Mouse (Mus musculus) frontal cortex, postnatal 36 days (tissue): ENCODE measurements around the gene Psmb11.
"Not testable (repeated sequence)": the region's sequence is repeated elsewhere in the genome, so short reads cannot be mapped to it uniquely, and the experiment has no call there.

Source experiments
- DNase-seq, 2 experiments: peaks; one replicate each; pipeline ENCODE4 v3.0.0; 2022; ENCODE audit warnings: low spot score in 2 of 2

Psmb11 gene

DNA sequence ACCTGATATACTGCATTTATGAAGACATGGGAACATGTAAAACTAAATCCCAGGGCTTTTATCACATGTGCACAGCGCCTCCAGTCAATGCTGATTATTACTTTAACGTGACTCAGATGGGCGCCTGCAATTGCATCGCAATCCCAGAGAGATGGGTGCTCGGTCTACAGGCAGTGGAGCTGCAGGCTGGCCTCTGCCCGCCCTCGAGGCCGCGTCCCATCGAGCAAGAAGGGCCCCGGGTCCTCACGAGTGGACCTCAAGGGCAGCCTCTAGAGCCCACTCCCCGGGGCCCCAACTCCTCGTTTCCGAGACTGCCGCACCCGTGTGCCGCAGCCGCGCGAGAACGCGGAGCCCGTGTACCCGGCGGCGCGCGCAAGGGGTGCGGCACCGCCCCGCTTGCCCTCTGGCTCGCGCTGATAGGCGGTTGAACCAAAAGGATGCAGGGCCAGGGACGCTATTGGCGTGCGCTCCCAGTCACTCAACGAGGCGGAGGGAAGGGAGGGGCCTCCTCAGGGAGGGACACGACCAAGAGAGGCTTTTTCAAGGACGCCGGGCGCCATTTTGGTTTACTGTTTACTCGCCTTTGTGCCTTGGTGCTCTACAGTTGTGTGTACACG, 18.1 kb upstream of the Psmb11 start:
- DNase-seq, result peak; percentile 93 to 95

DNA sequence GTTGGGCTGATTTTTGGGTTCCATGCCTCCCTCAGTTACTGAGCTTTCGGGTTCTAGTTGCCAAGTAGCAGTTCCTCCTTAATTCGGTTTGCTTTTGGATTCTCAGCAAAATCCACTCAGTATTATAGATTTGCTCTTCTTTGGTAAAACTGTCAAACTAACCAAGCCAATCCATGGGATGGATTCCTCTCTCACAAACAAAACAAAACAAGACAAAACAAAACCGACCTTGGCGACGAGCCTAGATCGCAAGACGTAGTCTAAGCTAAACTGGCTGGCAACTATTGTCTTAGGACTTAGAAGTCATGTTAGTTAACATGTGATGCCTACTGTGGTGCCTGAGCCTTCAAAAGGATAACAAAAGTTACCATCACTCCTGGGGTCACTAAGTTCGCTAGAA, 17.5 kb upstream of the Psmb11 start:
- DNase-seq, result no peak

GRCm38 (mm10) chr14:54605752-54606321, 15.4 kb upstream of the Psmb11 start, which contains the start of gene 4931414P19Rik:
Gene 4931414P19Rik (minus strand): TSS chr14:54605993.
- peak; percentile 70 to 71 for DNase-seq

- no peak for DNase-seq
Measured at GRCm38 (mm10) chr14:54607226-54607625, 14.0 kb upstream of the Psmb11 start.

DNA sequence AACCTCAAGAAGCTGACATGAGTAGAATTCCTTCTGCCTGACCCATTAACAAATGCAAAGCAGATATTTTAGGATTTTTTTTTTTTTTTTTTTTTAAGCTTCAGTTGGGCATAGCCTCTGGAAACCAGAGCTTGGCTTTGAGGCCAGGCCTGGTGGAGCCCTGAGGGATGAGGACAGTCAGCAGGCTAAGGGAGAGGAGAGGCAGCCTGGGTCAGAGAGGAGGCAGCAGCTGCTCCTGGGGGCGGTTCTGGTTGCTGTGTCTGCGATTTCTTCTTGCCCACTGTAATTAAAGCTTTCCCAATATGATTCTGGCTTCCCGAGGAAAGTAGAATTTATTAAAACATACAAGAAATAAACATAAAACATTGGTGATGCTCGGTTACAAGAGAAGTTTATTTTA, 12.0 kb upstream of the Psmb11 start:
- no peak for DNase-seq

GRCm38 (mm10) chr14:54609962-54610361, 11.3 kb upstream of the Psmb11 start:
- DNase-seq, result no peak

DNA sequence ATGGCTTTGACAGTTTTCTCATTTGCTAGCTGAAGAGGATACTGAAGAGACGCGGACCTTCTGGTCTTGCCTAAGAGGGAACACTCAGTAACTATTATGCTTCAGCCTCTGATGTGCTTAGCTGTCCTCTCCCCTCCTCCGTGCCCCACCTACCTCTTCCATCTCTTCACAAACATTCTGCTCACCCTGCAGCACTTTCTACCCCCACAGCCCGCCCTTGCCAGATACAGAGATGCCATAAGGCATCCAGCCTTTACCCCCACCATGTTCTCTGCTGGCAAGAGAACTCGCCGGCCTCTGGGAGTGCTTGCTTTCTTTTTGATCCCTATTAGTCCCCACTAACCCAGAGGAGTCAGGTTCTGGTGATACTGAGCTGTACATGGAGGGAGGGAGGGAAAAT, 10.6 kb upstream of the Psmb11 start:
- peak; percentile 42 to 66 for DNase-seq

- not testable (repeated sequence) for DNase-seq
Measured at GRCm38 (mm10) chr14:54614130-54614529, 7.1 kb upstream of the Psmb11 start.

DNA sequence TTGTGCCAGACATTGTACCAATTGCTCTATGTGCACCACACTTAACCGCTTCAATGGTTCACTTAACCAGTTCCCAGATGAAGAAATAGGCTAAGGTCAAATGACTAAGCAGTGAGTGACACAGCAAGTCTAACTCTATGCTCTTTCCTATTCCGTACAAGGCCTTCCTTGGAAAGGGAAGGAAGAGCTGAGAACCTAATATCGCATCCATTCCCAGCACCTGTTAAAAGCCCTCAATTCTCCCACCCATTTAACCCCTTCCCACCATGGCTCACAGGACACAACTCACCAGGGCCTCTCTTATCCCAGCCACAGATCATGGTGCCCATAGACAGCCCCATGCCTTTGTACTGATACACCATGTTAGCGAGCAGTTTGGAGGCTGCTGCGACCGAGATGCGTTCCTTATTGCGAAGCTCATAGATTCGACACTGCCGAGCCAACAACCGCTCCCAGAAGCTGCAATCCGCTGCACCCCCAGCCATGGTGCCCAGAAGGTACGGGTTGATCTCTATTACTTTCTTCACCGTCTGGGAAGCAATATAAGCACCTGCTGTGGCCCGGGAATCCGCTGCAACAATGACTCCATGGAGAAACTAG, 4.9 kb upstream of the Psmb11 start:
- DNase-seq, result no peak

- no peak for DNase-seq
Measured at GRCm38 (mm10) chr14:54617152-54617896, 3.9 kb upstream of the Psmb11 start.

- peak; percentile 90 to 92 for DNase-seq
Measured at GRCm38 (mm10) chr14:54617897-54618365, 3.3 kb upstream of the Psmb11 start, which contains the start of gene Psmb5. Gene Psmb5 (minus strand): TSS chr14:54618022.

- DNase-seq, result no peak
Measured at GRCm38 (mm10) chr14:54623334-54623733, 2.1 kb downstream of the Psmb11 start.

GRCm38 (mm10) chr14:54624976-54625375, 3.7 kb downstream of the Psmb11 start:
- DNase-seq, result no peak

GRCm38 (mm10) chr14:54628103-54628502, 6.9 kb downstream of the Psmb11 start:
- no peak for DNase-seq

GRCm38 (mm10) chr14:54629797-54630196, 8.6 kb downstream of the Psmb11 start:
- no peak for DNase-seq

DNA sequence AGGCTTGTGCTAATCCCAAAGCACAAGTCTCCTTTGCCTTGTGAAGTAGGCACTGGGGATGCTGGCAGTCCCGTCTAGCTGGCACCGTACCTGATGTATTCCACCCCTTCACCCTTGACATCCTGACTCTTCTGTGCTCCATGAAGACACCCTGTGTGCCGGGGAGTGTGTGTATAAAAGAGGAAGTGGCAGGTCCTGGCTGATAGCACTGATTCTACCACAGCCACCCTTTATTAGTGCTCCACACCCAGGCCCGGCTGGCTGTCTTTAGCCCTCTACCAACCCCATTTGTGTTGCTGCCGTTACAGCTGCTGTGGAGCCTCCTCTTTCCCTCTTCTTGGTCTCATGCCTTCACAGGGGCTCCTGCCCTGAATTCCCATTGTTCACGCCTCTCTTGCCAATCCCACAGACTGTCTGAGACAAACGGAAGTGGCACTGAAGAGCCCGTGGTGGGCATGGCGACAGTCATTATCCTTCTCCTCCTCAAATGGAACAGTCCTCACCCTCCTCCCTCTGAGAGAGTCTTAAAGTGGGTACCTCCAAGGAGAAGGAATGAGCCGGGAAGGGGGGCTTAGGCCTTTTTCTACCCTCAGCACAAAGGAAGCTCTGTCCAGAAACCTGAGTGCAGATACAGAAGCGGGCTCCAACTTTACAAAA, 9.5 kb downstream of the Psmb11 start:
- no peak for DNase-seq

GRCm38 (mm10) chr14:54631240-54631599, 10.0 kb downstream of the Psmb11 start:
- no peak for DNase-seq

- no peak for DNase-seq
Measured at GRCm38 (mm10) chr14:54632252-54632651, 11.0 kb downstream of the Psmb11 start.

DNA sequence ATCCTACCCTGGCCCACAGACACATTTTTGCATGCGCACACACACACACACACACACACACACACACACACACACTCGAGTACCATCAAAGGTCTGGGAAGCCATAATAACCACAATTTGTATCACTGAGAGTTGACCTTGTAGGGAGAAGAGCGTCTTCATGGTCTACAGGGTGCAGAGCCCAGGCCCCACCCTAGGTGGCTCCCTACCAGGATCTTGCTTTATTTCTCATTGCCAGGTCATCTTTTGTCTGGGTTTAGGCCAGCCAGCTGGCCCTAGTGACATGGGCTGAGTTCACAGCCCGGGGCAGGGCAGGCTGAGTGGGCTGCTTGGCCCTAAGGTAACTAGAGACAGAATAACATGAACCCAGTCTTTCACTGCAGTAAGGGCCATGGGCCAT, 12.9 kb downstream of the Psmb11 start:
- no peak for DNase-seq

- no peak for DNase-seq
Measured at GRCm38 (mm10) chr14:54636954-54637353, 15.7 kb downstream of the Psmb11 start.

DNA sequence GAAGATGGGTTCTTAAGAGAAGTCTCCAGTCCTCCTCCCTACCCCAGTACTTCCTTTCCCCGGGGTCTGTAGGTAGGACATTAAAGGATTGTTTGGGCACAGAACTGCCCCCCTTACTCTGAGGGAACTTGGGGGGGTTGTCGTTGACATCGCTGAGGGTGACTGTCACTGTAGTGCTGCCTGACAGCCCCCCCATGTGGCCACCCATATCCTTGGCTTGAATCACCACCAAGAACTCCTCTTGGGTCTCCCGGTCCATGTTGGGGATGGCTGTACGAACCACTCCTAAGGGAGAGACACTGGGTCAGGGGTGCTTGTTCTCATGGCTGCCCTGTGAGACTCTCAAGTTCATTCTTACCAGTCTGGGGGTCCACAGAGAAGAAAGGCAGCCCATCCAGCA, 17.0 kb downstream of the Psmb11 start:
- DNase-seq, result peak in 1 of 2 experiments; percentile 31

GRCm38 (mm10) chr14:54640121-54640520, 18.9 kb downstream of the Psmb11 start:
- DNase-seq, result no peak
